Mouse (Mus musculus): ENCODE measurements around the gene Mpig6b.
A peak's percentile ranks its signal among the peaks of the same experiment; 100 is the strongest.

The Mpig6b gene

GRCm38 (mm10) chr17:35058911-35059892, 6.8 kb downstream of the Mpig6b start, which contains the start of gene Ddah2:
Gene Ddah2 (plus strand): TSS chr17:35059035.
- no peak for DNase-seq (ENCODE audit: low spot score)

- DNase-seq (ENCODE audit: low spot score): no peak
These were observed 7.7 kb downstream of the Mpig6b start for GRCm38 (mm10) chr17:35058316-35058715.

DNA sequence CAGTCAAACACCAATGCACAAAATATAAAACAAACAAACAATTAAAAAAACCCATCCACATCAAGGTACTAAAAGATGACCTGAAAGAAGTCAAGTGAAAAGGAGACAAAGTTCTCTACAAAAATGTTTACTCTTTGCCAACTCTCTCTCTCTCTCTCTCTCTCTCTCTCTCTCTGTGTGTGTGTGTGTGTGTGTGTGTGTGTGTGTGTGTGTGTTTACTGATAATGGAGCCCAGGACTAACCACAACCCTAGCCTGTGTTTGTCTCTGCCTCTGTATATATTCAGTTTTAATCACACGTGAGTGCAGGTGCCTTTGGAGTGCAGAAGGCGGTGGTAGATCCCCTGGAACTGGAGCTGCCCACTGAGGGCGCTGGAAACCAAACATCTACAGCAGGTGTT, 8.9 kb downstream of the Mpig6b start:
- DNase-seq (ENCODE audit: low spot score): no peak

GRCm38 (mm10) chr17:35055691-35056495, 10.1 kb downstream of the Mpig6b start:
- no peak for DNase-seq (ENCODE audit: low spot score)

- no peak for DNase-seq (ENCODE audit: low spot score)
These were observed 13.6 kb downstream of the Mpig6b start for GRCm38 (mm10) chr17:35052271-35052798.

DNA sequence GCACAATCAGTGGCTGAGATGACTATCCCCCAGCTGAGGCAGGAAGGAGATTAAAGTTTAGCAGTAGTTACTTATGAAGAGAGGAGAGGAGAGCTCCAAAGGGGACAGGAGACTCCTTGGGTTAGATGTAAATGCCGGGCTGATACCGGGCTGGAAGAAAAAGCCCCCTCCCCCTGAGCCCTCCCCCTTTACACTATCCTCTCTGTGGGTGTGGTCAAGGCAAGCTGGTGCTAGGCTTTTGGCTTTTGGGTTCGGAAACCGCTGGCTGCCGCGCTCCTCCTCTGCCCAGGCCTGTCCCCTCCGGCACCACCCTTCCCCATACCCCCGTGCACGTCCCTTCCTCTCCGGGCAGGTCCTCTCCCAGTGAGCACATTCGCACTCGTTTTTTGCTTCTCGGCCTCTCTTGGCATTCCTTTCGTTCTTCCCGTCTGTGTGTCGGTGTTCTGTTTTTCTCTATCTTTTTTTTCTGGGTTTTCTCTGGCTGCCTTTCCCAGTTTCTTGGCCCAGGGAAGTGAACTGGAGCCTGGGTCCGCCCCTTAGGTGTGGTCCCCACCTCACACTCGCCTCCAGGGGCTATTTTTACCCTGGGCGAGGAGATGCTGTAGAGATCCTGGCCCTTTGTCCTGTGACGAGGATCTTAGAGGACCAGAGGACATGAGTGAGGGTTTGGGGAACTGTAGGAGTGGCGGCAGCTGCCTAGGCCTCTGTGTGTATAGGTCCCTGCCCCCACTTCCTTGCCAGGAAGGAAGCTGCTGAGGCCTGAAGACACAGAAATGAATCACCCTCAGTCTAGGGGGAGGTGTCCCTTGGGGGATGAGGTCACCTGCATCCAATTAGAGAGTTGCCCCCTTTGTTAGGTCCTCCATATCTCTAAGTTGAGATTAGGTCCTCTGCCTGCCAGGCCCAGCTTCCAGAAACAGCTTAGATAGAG, 14.6 kb downstream of the Mpig6b start:
- no peak for DNase-seq (ENCODE audit: low spot score)

DNA sequence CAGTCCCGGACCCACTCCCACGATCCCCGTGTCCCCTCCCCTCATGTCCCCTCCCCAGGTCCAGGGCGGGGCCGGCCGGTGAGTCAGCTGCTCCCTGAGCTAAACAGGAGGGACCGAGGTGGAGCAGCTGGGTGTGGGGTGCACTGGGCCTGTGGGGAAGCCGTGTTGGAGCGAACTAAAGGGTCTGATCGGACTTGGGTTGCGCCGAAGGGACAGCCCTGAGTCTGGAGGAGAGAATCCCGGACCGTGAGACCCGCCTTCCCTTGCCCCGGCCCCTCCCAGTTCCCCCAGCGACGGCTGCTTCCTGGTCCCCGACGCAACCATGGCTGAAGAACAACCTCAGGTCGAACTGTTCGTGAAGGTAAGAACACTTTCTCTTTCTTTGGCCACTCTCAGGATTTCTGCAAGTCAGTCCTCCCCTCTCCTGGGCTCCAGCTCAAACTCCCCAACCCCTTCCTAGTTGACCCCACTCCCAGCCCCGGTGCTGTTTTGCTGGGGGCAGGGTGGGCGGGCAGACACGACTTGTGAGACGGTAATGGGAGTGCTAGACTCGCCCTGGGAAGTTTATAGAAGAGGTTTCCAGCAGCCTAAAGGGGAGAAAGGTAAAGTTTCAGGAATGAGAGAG, 15.7 kb downstream of the Mpig6b start:
- DNase-seq (ENCODE audit: low spot score): no peak

DNA sequence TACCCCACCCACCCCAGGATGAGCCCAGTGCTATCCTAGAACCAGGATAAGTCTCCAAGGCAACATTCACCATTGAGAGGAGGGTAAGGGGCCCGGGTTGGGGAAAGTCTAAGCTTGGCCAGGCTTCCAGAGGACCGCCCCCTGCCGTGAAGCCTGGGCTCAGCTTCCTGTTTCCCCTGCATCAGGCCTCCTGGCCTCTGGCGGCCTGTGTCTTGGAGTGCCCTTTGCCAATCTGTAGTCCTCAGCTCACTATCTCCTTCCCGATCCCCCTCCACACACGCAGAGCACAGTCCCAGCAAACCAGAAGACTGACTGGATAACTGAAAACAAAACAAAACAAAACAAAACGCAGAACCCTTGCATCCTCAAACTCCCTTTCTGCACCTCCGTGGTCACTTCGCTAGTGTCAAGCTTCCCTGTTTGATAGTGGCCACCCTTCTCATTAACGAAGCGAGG, 16.4 kb downstream of the Mpig6b start, which contains the start of gene Clic1:
TSS of gene Clic1 (plus strand) at position 406 of the 456 bp plus-strand sequence.
- no peak for DNase-seq (ENCODE audit: low spot score)

DNA sequence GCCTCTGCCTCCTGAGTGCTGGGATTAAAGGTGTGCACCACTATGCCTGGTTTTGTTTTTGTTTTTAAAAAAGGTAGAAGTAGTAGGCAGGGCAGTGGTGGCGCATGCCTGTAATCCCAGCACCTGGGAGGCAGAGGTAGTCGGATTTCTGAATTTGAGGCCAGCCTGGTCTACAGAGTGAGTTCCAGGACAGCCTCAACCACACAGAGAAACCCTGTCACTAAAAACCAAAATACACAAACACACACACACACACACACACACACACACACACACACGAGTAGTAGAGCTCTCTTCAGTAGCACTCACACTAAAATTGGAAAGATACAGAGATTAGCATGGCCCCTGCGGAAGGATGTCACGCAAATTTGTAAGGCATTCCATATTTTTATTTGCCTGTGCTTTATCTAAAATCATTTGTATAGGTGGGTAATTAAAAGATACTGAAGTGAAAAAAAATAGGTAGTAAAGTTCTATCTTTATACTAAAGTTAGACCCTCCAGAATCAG, 17.0 kb downstream of the Mpig6b start:
- DNase-seq (ENCODE audit: low spot score): no peak

GRCm38 (mm10) chr17:35048149-35048931, 17.6 kb downstream of the Mpig6b start:
- DNase-seq (ENCODE audit: low spot score): no peak

GRCm38 (mm10) chr17:35047688-35048087, 18.3 kb downstream of the Mpig6b start:
- no peak for DNase-seq (ENCODE audit: low spot score)

DNA sequence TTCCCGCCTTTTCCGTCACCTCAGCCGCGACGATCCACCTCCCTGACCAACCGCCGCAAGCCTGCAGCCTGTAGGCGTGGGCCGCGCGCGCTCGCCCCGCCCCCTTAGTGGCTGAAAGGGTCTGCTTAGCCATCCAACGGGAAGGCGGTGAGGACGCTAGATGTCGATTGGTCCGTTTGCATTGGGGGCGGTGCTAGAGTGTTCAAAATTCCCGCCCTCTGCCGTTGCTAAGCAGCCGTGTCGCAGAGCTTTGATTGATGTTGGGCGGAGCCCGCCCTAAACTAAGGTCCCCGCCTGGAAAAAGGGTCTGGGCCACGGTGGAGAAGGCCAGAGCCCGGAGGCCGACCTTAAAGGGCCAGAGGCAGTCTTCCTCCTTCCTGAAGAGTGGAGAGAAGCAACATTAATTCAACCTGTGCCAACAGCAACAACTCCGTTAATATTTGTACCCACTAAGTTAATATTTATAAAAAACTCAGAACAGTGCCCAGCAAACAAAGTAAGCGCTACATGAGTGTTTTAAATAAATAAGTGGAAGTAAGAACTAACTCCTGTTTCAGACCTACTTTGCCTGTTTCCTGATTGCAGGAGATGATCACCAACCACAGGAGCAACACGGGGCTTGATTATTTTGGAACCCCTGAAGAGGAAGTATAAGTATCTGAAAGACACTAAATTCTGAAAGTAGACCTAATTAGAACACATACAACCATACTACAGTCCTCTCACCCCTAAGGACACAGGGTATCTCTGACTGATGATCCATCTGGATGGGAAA, 19.1 kb downstream of the Mpig6b start, which contains the start of gene Msh5:
TSS of gene Msh5 (minus strand) at position 65 of the 775 bp plus-strand sequence.
- DNase-seq (ENCODE audit: low spot score): peak; percentile 92

DNA sequence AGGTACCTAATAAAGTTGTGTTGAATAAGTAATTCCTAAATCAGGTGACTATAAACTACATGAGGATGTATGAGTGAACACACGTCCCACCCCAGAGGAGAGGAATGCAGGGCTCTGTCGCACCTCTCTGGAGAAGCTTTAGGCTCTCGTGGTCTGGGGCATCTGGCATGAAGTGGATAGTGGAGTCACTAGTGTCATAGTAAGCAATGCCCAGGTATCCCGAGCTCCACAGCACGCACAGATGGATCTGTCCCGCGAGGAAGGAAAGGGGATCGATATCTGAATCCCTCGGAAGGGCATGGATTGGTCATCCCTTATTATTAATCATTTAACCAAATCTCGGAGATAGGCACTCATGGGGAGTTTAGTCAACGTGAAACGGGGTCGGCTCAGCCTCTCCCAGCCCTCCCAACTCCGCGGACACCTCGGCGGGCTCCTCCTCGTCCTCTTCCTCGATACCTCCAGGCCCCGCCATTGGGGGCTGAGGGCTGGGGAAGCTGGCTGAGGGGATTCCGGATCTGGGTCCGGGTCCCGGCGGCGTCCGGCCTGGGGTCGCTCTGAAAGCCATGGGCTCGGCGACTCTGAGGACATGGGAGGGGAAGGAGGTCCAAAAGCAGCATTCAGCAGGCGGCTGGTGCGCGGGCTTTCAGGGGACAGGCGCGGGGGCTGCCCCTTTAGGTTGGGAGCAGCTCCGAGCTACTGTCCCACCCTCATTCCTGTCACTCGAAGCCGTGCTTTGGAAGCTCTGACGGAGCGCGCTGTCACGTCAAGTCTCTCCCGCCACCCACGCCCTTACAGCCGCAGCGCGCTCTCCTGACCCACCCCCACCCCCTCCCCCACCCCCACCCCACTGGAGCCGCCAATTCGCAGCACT, 19.9 kb downstream of the Mpig6b start:
- no peak for DNase-seq (ENCODE audit: low spot score)

DNA sequence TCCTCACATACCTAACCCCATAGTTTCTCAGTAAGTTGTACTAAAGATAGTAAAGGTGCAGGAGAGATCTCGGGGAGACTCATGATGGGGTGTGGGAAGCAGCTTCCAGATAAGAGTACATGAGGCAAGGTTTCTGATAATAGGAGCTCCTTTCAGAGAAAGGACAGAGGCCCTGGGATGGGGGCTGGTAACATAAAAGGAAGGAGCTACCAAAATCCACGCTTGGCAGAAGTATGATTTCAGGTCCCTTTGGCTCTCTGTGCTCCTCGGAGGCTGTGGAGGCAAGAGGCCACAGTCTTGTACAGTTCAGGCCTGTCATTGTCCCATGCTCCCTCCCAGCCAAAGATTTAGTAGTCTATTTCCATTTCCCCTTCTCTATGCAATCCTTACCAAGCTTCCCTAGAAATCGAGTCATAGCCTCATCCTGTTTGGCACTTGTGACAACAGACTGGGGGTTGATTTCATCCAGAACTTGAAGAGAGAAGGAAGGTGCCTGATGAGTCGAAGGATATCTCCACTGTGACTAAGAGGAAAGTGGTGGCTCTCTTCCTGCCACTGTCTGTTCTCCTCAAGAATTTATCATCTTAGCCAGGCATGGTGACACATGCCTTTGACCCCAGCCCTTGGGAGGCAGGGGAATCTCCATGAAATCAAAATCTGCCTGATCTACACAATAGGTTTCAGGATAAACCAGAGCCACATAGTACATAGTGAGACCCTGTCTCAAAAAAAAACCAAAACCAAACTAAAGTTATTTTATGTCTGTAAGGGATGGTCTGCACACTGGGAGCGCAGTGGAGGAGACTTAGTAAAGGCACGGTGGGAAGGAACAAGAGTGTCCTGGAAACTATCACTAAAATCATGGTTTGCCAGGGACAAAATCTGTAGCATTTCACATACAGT, 20.8 kb downstream of the Mpig6b start:
- no peak for DNase-seq (ENCODE audit: low spot score)

- DNase-seq (ENCODE audit: low spot score): no peak
These were observed 22.2 kb downstream of the Mpig6b start for GRCm38 (mm10) chr17:35043794-35044193.

DNA sequence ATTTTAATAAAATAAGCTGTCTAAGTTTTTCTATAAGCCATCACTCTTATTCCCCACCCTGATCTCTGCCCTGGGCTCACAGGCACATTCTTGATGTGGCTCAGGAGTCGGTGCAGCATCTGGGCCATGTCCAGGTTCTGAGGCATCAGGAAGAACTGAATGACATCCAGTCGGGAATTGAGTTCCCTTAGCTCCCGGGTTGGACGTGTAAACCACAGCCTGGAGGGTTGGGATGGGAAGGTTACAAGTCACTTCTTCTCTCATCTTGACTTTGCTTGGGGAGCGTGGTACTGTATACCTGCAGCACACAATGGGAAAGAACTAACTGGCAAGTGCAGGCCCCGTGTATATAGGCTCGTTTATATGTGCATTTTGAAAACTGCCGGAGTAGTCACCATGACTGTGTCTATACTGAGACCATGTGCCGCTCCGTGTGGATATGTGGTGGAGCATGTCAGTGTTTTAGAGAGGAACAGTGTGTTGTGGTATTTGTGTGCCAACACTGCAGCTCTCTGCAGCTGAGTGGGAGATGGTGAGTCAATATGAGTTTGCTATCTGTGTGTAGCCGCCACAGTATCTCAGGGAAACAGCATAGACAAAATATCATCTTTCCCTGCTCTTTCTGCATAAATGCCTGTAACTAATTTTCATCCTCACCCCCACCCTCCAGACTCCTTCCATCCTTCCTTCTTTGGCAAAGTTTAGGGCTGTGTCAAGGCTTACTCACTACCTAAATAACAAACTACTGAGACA, 26.7 kb downstream of the Mpig6b start:
- no peak for DNase-seq (ENCODE audit: low spot score)

Measured in left cerebral cortex, adult 11 months (tissue).